Mouse (Mus musculus) midbrain, embryonic 11.5 days (tissue): ENCODE data around the gene Olfr140. TPM values are rescaled to one million over a fixed set of nuclear protein-coding genes. Genes with fewer than 3 reads are reported as not detected.

Experiments
- ATAC-seq: fragments of 200-750 bp; cut with Nextera tagmentation; 2 replicates; pipeline ENCODE4 v1.8.0; 2017; ENCODE audit warnings: moderate TSS enrichment, moderate library complexity; ENCODE audit not compliant: low FRiP score
- DNase-seq: peaks from one replicate; pipeline ENCODE4 v3.0.0; 2015; ENCODE audit warnings: low spot score; ENCODE audit errors: missing footprints
- H3K27ac ChIP-seq: fragments of 300-500 bp; sonication (generic); 2 replicates; pipeline ENCODE4 v1.5.1; 2014; ENCODE audit warnings: low read depth, low read length
- H3K27me3 ChIP-seq: fragments of 300-500 bp; sonication (generic); 2 replicates; pipeline ENCODE4 v1.6.1; 2014; ENCODE audit warnings: mild to moderate bottlenecking, low read length, moderate library complexity, mixed read lengths; ENCODE audit not compliant: control insufficient read depth, insufficient read depth
- H3K36me3 ChIP-seq: fragments of 300-500 bp; sonication (generic); 2 replicates; pipeline ENCODE4 v1.6.1; 2014; ENCODE audit warnings: mild to moderate bottlenecking, low read length, moderate library complexity, mixed read lengths; ENCODE audit not compliant: control insufficient read depth, insufficient read depth
- H3K4me1 ChIP-seq: fragments of 300-500 bp; sonication (generic); 2 replicates; pipeline ENCODE4 v1.6.1; 2014; ENCODE audit warnings: low read length; ENCODE audit not compliant: control insufficient read depth, insufficient read depth
- H3K4me2 ChIP-seq: fragments of 300-500 bp; sonication (generic); 2 replicates; pipeline ENCODE4 v1.6.1; 2014; ENCODE audit warnings: mild to moderate bottlenecking, moderate library complexity
- H3K4me3 ChIP-seq: fragments of 300-500 bp; sonication (generic); 2 replicates; pipeline ENCODE4 v1.5.1; 2014; ENCODE audit warnings: low read depth, low read length
- H3K9ac ChIP-seq: fragments of 300-500 bp; sonication (generic); 2 replicates; pipeline ENCODE4 v1.6.1; 2014; ENCODE audit warnings: low read length
- H3K9me3 ChIP-seq: fragments of 300-500 bp; sonication (generic); 2 replicates; pipeline ENCODE4 v1.6.1; 2016; ENCODE audit warnings: low read length; ENCODE audit not compliant: control insufficient read depth
- WGBS: fragments of 180-500 bp; shearing (Covaris S2); extraction: QIAGEN DNeasy Blood & Tissue Kit; methylation state at CpG from one replicate; pipeline ENCODE4 v1.1.7; 2014; 5-methylcytosine and 5-hydroxymethylcytosine counted together
- polyA plus RNA-seq: library from polyadenylated mRNA; unstranded; fragments of >200 nt; fragmentation: Nextera tagmentation; extraction: Ambion mirVana; gene quantifications from 2 replicates; pipeline ENCODE4 v1.2.1, GENCODE M21; 2014

The Olfr140 gene
- not detected in 2 replicates for polyA plus RNA-seq

DNA sequence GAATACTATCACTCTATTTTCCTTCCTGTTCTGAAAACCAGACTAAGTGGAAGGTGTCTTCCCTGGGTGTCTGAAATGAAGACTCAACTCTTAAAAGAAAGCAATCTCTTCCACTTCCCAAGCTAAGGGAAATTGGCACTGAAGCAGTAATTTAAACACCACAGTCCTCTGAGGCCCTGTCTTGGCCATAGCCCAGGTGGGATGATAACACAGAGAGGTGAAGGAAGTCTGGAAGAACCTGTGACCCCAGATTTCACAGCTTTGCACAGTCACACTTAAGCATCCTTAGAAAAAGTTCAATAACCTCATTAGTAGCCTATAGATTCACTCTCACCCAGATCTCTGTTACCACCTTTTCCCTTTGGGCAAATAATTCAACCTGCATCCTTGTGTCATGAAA lies at the start of gene Olfr140:
Gene Olfr140, minus strand, starts transcription at position 101 of the 400 bp plus-strand sequence.
- Histone ChIP-seq H3K4me2 (no peak within 1 kb of the TSS), H3K9me3 (no peaks in the 10 kb centered on the region), H3K27ac (no peak within 1 kb of the TSS), H3K36me3 (no peaks in the 10 kb centered on the region), H3K4me1 (no peaks in the 10 kb centered on the region), H3K9ac (no peak within 1 kb of the TSS), H3K27me3 (no peaks in the 10 kb centered on the region), H3K4me3 (no peak within 1 kb of the TSS)
- ATAC-seq: no peak
- DNase-seq: no peak

GRCm38 (mm10) chr2:90070065-90070464 lies 6.7 kb upstream of the Olfr140 start:
- H3K36me3 ChIP-seq: no peaks in the 10 kb centered on the region
- H3K27ac ChIP-seq: no peak overlapping the region
- no peak overlapping the region for H3K4me2 ChIP-seq
- no peaks in the 10 kb centered on the region for H3K27me3 ChIP-seq
- no peaks in the 10 kb centered on the region for H3K9me3 ChIP-seq
- ATAC-seq (no peak), DNase-seq (no peak)
- no peak overlapping the region for H3K4me3 ChIP-seq
- no peak overlapping the region for H3K9ac ChIP-seq
- no peaks in the 10 kb centered on the region for H3K4me1 ChIP-seq
- 79% methylated on average over 2 of the region's 2 CpGs for WGBS

DNA sequence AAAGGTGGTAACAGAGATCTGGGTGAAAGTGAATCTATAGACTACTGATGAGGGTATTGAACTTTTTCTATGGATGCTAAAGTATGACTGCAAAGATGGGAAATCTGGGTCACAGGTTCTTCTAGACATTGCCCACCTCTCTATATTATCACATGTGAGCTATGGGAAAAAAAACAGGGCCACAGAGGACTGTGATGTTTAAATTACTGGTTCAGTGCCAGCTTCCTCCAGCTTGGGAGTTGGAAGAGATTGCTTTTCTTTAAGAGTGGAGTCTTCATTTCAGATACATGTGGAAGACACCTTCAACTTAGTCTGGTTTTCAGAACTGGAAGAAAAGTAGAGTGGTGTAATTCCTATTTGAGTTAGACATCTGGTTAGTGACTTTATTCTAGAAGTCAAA lies 28.4 kb downstream of the Olfr140 start, which contains the start of gene Olfr1265:
Gene Olfr1265, plus strand, starts transcription at position 301 of the 400 bp plus-strand sequence.
- ATAC-seq: no peak
- no peaks in the 10 kb centered on the region for H3K4me1 ChIP-seq

DNA sequence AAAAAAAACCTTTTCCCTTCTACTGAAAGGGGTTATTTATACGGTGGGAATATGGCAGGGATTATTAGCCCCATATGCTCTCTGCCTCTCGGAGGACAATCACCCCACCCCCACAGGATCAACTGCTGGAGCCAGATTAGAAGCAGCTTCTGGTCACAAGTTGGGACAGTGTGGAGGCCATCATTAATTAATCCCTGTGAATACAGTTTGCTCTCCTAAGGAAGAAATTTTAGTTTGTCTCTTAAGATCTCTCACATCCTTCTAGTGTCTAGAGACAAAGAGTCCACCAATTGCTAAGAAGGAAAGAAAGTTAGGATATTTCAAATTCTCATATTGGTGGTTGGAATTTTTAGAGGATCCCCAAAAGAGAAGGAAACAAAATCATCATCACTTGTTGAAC lies 37.9 kb downstream of the Olfr140 start, which contains the start of gene Olfr1264:
Gene Olfr1264, minus strand, starts transcription at position 101 of the 400 bp plus-strand sequence.
- ATAC-seq: no peak
- Histone ChIP-seq H3K9me3 (no peaks in the 10 kb centered on the region), H3K4me2 (no peak within 1 kb of the TSS), H3K4me1 (no peaks in the 10 kb centered on the region), H3K27ac (no peak within 1 kb of the TSS), H3K27me3 (no peaks in the 10 kb centered on the region), H3K9ac (no peak within 1 kb of the TSS), H3K4me3 (no peak within 1 kb of the TSS), H3K36me3 (no peaks in the 10 kb centered on the region)
- 71% methylated on average over 2 of the region's 2 CpGs for WGBS
- DNase-seq: no peak

More for the DNA sequence above, 28.4 kb downstream of the Olfr140 start, which contains the start of gene Olfr1265:
- H3K9me3 ChIP-seq: no peaks in the 10 kb centered on the region
- no peak within 1 kb of the TSS for H3K9ac ChIP-seq
- no peak within 1 kb of the TSS for H3K4me2 ChIP-seq
- no peaks in the 10 kb centered on the region for H3K36me3 ChIP-seq
- H3K4me3 ChIP-seq: no peak within 1 kb of the TSS
- no peak within 1 kb of the TSS for H3K27ac ChIP-seq
- no peaks in the 10 kb centered on the region for H3K27me3 ChIP-seq
- no peak for DNase-seq

- no peak within 1 kb of the TSS for H3K9ac ChIP-seq
- H3K36me3 ChIP-seq: no peaks in the 10 kb centered on the region
- 85% methylated on average over 2 of the region's 2 CpGs for WGBS
- H3K4me1 ChIP-seq: no peaks in the 10 kb centered on the region
- no peaks in the 10 kb centered on the region for H3K9me3 ChIP-seq
- H3K27me3 ChIP-seq: no peaks in the 10 kb centered on the region
- H3K27ac ChIP-seq: no peak within 1 kb of the TSS
- DNase-seq (no peak), ATAC-seq (no peak)
- H3K4me2 ChIP-seq: no peak within 1 kb of the TSS
- no peak within 1 kb of the TSS for H3K4me3 ChIP-seq
Observed at GRCm38 (mm10) chr2:90011831-90012230, 51.6 kb downstream of the Olfr140 start, which contains the start of gene Olfr1263. Gene Olfr1263 (plus strand): TSS chr2:90012131.

DNA sequence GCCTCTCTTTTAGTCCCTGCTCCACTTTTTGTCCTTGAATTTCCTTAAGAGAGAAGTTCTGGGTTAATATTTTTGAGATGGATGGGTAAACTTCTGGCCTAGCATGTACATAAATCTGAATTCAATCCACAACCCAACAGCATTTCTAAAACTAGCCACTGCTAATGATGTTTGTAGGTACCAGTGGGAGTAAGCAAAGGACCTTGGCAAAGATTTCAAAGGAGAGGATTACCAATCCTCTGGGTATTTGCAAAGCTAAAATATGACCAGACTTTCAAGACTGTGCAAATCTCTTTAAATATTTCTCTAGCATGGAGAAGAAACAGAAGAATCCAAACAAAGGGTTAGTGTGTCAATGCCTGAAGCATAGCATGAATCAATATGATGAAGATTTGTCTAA lies 63.5 kb downstream of the Olfr140 start, which contains the start of gene Olfr1262:
Gene Olfr1262, plus strand, starts transcription at position 301 of the 400 bp plus-strand sequence.
- no peaks in the 10 kb centered on the region for H3K27me3 ChIP-seq
- no peak within 1 kb of the TSS for H3K4me3 ChIP-seq
- H3K36me3 ChIP-seq: no peaks in the 10 kb centered on the region
- ATAC-seq (no peak), DNase-seq (no peak)
- no peaks in the 10 kb centered on the region for H3K4me1 ChIP-seq
- no peaks in the 10 kb centered on the region for H3K9me3 ChIP-seq
- no peak within 1 kb of the TSS for H3K27ac ChIP-seq
- H3K9ac ChIP-seq: no peak within 1 kb of the TSS
- no peak within 1 kb of the TSS for H3K4me2 ChIP-seq

Other genes starting within 250 kb of the Olfr140 start
- gene Olfr1256, start 222.0 kb downstream of the Olfr140 start, polyA plus RNA-seq: not detected in 2 replicates
- not detected in 2 replicates for gene Olfr48, start 215.4 kb downstream of the Olfr140 start, polyA plus RNA-seq
- not detected in 2 replicates for gene Olfr1257, start 185.2 kb downstream of the Olfr140 start, polyA plus RNA-seq
- not detected in 2 replicates for gene Olfr1258, start 136.3 kb downstream of the Olfr140 start, polyA plus RNA-seq
- not detected in 2 replicates for gene Olfr1259, start 114.9 kb downstream of the Olfr140 start, polyA plus RNA-seq
- gene Olfr1260, start 89.3 kb downstream of the Olfr140 start, polyA plus RNA-seq: not detected in 2 replicates
- not detected in 2 replicates for gene Olfr1261, start 72.4 kb downstream of the Olfr140 start, polyA plus RNA-seq
- not detected in 2 replicates for gene Olfr1262, start 63.4 kb downstream of the Olfr140 start, polyA plus RNA-seq
- not detected in 2 replicates for gene Olfr1263, start 51.5 kb downstream of the Olfr140 start, polyA plus RNA-seq
- not detected in 2 replicates for gene Olfr1264, start 38.0 kb downstream of the Olfr140 start, polyA plus RNA-seq
- not detected in 2 replicates for gene Olfr1265, start 28.3 kb downstream of the Olfr140 start, polyA plus RNA-seq
- not detected in 2 replicates for gene Olfr1269, start 57.8 kb upstream of the Olfr140 start, polyA plus RNA-seq
- not detected in 2 replicates for gene Olfr32, start 78.7 kb upstream of the Olfr140 start, polyA plus RNA-seq
- gene Olfr1270, start 89.5 kb upstream of the Olfr140 start, polyA plus RNA-seq: not detected in 2 replicates
- not detected in 2 replicates for gene Olfr1506, start 160.9 kb upstream of the Olfr140 start, polyA plus RNA-seq
- not detected in 2 replicates for gene Olfr142, start 194.0 kb upstream of the Olfr140 start, polyA plus RNA-seq
- not detected in 2 replicates for gene Olfr1271, start 207.4 kb upstream of the Olfr140 start, polyA plus RNA-seq
- not detected in 2 replicates for gene Olfr1272, start 229.2 kb upstream of the Olfr140 start, polyA plus RNA-seq